Mouse (Mus musculus): ENCODE measurements around the gene Snapc2.

Gene Snapc2

DNA sequence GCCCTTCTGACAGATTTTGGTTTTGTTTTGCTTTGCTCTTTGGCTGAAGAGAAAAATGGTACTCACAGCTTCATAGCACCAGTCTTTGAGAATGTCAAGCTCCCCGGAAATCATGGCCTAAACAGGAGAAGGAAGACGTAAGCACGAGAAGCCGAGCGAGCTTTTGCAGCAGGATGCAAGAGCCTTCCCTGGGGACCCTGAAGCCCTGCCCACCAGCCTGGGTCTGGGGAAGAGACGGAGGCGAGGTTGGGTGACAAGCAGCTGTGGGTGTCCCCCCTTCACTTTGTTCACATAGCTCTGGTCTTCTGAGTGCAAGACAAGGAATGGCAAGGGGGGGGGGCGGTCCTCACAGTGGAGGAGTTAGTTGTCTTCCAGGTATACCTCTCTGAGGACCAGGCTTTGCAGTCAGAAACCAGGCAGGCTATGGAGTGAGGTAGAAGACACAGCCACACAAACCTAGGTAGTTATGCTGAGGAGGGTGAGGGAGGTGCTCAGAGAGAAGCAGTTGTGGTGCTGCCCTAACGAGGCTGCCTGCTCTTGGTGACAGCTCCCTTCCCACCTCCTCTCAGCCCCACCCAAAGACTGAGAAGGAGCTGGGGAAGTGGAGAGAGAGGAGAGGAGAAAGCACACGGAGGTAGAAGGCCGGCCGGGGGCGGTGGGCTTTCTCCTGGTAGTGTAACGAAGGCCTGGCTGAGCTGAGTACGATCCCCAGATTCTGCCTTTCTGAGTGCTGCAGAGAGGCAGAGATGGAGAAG is 12.5 kb downstream of the Snapc2 start:
- DNase-seq (ENCODE audit: extremely low read depth, low read depth, low spot score) = no peak

GRCm38 (mm10) chr8:4267627-4268026 is 14.7 kb downstream of the Snapc2 start:
- no peak for DNase-seq (ENCODE audit: extremely low read depth, low read depth, low spot score)

DNA sequence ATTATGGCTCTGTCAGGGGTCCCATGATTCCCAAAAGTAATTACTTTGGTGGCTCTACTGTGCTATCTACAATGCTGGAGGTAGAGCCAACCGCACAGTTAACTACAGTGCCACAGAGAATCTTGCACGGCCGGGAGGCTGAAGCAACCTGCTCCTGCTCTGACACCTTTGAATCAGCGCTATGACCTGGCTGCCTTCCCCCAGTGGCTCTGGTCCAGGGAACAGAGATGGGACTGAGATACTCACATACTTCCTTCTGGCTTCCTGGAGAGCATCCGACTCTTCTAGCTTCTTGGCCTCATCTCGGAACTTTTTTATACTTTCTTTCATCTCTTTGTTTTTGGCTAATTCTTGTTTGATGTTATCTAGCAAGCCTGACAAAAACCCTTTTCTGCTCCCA is 16.7 kb downstream of the Snapc2 start:
- DNase-seq (ENCODE audit: extremely low read depth, low read depth, low spot score) = no peak

DNA sequence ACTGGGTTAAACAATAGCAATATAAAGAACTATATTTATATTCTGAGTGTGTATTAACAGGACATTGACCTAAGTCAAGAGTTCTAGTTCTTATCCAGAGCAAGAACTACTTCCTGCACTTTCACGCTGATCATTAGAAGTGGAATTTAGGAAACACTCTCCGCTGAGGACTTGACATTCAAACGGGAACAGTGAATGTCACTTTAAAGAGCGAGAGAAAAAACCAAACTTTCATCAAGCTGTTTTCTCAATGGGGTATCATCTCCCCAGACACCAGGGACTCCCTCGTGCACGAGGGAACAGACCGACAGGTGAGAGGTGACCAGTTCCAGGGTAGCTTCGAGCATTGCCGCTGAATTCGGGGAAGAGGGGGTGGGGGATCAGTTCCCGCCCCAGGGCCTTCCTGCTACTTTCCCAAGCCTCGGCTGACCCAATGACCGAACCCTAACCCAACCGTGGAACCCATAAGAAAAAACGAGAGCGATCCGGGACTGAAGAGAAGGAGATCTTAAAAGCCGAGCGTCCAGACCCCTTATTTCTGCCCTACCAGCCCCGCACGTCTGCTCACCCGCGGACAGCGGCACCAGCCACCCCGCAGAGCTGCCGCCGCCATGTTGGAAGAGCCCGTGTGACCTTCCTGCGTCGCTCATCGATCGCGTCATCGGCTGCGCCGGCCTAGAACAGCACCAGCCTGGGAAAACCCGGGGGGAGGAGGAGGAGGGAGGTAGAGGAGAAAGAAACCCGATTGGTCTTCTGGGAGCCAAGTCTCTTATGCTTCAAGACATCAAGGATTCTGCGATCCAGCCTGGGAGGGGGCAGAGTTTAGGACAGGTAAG is 22.6 kb downstream of the Snapc2 start, which contains the start of gene Timm44:
Timm44 (minus strand) TSS at position 639 of the 836 bp plus-strand sequence.
- peak; percentile 63 for DNase-seq (ENCODE audit: extremely low read depth, low read depth, low spot score)

DNA sequence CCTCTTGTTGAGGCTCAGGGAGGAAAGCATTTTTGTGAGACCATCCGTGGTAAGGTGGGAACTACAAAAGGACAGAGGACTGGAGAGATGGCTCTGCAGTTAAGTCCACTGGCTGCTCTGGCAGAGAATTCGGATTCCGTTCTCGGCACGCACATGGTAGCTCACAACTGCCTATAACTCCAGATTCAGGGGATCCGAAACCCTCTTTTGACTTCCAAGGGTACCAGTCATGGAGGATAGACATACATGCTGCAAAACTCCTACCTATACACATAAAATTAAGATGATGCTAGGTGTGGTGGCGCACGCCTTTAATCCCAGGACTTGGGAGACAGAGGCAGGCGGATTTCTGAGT is 23.2 kb downstream of the Snapc2 start:
- no peak for DNase-seq (ENCODE audit: extremely low read depth, low read depth, low spot score)

DNA sequence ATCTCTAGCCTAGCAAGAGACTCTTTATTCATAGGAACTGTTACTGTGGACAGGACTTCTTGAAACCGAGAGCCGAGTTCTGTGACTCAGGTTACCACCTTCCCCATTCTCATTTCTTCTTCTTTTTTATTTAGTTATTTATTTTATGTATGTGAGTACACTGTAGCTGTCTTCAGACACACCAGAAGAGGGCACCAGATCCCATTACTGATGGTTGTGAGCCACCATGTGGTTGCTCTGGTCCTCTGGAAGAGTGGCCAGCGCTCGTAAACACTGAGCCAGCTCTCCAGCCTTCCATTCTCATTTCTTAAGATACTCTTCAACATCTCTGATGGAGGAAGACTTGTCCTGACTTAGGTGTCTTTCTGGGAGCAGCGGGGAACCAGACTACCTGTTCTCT is 39.9 kb downstream of the Snapc2 start:
- DNase-seq (ENCODE audit: extremely low read depth, low read depth, low spot score) = no peak

DNA sequence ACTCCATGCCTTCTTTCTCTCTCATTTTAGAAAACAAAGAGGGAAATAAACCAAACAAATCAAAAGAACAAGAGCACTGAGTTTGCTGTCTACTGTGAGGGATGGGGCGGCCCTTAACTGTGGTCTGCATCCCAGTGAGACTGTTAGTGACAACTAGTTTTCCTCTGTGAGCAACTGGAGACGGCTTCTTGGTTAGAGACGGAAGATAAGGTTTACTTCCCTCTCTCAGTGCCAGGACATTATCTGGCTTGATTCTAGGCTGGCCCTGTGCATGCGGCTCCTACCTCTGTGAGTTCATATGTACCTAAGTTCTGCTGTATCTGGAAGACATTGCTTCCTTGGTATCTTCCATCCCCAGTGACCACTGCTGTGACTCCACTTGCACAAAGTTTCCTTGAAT is 44.9 kb downstream of the Snapc2 start:
- DNase-seq (ENCODE audit: extremely low read depth, low read depth, low spot score) = no peak

DNA sequence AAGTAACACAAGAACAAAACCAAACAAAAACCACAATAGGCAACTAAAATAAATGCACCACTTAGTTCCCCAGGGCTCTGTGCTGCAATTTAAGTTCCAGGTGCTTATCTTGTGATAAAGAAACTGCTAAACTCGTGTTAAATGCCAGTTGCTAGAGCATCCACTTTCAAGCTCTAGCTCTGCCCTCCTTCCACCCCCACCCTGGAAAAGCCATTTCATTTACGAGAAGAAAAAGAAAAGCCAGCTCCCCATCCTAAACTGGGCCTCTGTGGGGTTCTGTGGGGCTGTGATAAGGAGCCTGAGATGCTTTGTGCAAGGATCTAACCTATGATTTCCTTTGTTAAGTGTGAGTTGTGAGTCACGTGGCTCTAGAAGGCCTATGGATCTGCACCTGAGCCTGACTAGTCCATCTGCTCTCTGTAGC is 51.3 kb downstream of the Snapc2 start:
- no peak for DNase-seq (ENCODE audit: extremely low read depth, low read depth, low spot score)

All from fat pad, adult 2 months (tissue).